Mouse (Mus musculus) heart, embryonic 12.5 days (tissue): ENCODE measurements at regions not wholly inside any gene's neighbourhood (a gene's known extent, or its start where the extent isn't known, plus 50 kb on each side); places are given as distances from the start of the nearest gene placed in this dataset. TPM values are rescaled to one million over a fixed set of nuclear protein-coding genes. Genes with fewer than 3 reads are reported as not detected.

Experiments used
- ATAC-seq: fragments of 200-750 bp; cut with Nextera tagmentation; 2 replicates; pipeline ENCODE4 v1.8.0; 2017; ENCODE audit warnings: moderate TSS enrichment, moderate library complexity; ENCODE audit not compliant: insufficient number of reproducible peaks, low FRiP score
- H3K27ac ChIP-seq: fragments of 300-500 bp; sonication (generic); 2 replicates; pipeline ENCODE4 v1.5.1; 2016; ENCODE audit warnings: mild to moderate bottlenecking, moderate library complexity; ENCODE audit not compliant: poor library complexity, severe bottlenecking
- H3K27me3 ChIP-seq: fragments of 300-500 bp; sonication (generic); replicated peaks from 2 replicates; pipeline ENCODE4 v1.6.1; 2016; ENCODE audit warnings: mild to moderate bottlenecking, moderate library complexity
- H3K36me3 ChIP-seq: fragments of 300-500 bp; sonication (generic); 2 replicates; pipeline ENCODE4 v1.6.1; 2016; ENCODE audit warnings: mild to moderate bottlenecking, moderate library complexity
- H3K4me1 ChIP-seq: fragments of 300-500 bp; sonication (generic); replicated peaks from 2 replicates; pipeline ENCODE4 v1.6.1; 2016; ENCODE audit warnings: mild to moderate bottlenecking
- H3K4me2 ChIP-seq: fragments of 300-500 bp; sonication (generic); 2 replicates; pipeline ENCODE4 v1.6.1; 2016; ENCODE audit warnings: mild to moderate bottlenecking, moderate library complexity
- H3K4me3 ChIP-seq: fragments of 300-500 bp; sonication (generic); 2 replicates; pipeline ENCODE4 v1.5.1; 2016; ENCODE audit warnings: mild to moderate bottlenecking
- H3K9ac ChIP-seq: fragments of 300-500 bp; sonication (generic); 2 replicates; pipeline ENCODE4 v1.6.1; 2016; ENCODE audit warnings: mild to moderate bottlenecking, moderate library complexity
- H3K9me3 ChIP-seq: fragments of 300-500 bp; sonication (generic); replicated peaks from 2 replicates; pipeline ENCODE4 v1.6.1; 2016; ENCODE audit warnings: mild to moderate bottlenecking, moderate library complexity
- WGBS: fragments of 180-500 bp; shearing (Covaris S2); methylation state at CpG from one replicate; pipeline ENCODE4 v1.1.7; 2016; 5-methylcytosine and 5-hydroxymethylcytosine counted together
- microRNA-seq: library from miRNA; unstranded; fragments of <30 nt; microRNA quantifications from one replicate; pipeline ENCODE4, GENCODE M21; 2017

DNA sequence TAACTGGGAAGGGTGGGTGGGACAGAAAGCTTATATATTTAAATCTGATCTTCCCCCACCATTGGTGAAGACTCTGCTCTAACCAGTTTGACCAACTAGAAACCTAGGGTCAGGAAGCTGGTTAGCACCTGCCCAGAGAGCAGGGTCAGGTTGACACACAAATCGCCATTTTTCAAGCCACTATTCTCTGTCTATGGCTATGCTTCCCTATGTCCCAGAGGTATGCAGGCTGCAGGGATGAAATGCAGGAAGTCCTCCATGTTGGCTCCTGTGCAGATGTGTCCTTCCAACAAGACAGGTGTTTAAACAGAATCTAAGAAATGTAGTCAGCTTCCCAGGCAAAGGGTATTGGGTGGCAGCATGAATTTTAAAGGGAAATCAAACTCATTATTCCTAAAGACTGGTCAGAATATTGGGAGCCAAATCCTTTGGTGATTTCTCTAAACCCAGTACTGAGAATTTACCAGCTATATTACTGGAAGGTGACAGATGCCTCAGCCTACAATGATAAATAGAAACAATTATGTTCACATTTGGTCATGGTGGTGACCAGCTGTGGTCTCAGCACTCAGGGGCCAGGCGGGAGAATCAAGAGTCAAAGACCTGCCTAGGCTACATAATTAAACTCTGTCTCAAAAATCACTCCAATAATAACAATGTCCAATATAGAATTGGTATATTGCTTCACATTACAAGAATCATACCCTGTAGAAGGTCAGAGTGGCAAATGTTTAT is 55.6 kb upstream of the Dapk1 start:
- H3K27ac ChIP-seq: no peak overlapping the region
- H3K4me2 ChIP-seq: no peak overlapping the region
- no peaks in the 10 kb centered on the region for H3K36me3 ChIP-seq
- no peaks in the 10 kb centered on the region for H3K9me3 ChIP-seq
- H3K4me3 ChIP-seq: no peak overlapping the region
- H3K9ac ChIP-seq: no peak overlapping the region
- 82% methylated on average over 2 of the region's 2 CpGs for WGBS
- ATAC-seq: no peak
- no peaks in the 10 kb centered on the region for H3K4me1 ChIP-seq
- H3K27me3 ChIP-seq: no peaks in the 10 kb centered on the region

Small RNAs in the stretch of these regions (microRNA-seq; reads per million reads assigned to microRNA genes)
- gene Gm24999 (not detected), gene Gm25000 (not detected)
